8 mouse cellular contexts compared by ENCODE assay signal in genomic region chr10:81349146-81349545, GRCm38 (mm10). TPM values are rescaled to one million over a fixed set of nuclear protein-coding genes. Genes with fewer than 3 reads are reported as not detected.
DNase-seq lines count a peak whose midpoint lies in the region; ATAC-seq lines count a peak whose summit lies in the region.

No protein-coding gene starts in this region.

- H3K4me2 ChIP-seq in neural tube, embryonic 11.5 days (ENCODE audit: low read depth): peak overlapping the region; percentile 74
- H3K4me2 ChIP-seq in hindbrain, embryonic 15.5 days: peak overlapping the region; percentile 73
- peak overlapping the region; percentile 95 for H3K4me2 ChIP-seq in liver, embryonic 12.5 days
- peak overlapping the region; percentile 90 for H3K4me2 ChIP-seq in neural tube, embryonic 14.5 days (ENCODE audit: low read depth, low read length)

- peak overlapping the region; percentile 87 for H3K9ac ChIP-seq in neural tube, embryonic 11.5 days (ENCODE audit: low read length)
- H3K9ac ChIP-seq in hindbrain, embryonic 15.5 days: no peak overlapping the region
- peak overlapping the region; percentile 91 for H3K9ac ChIP-seq in liver, embryonic 12.5 days
- 0 out of 2 replicates have a peak overlapping the region, but pooled peaks have one; percentile 11 for H3K9ac ChIP-seq in neural tube, embryonic 14.5 days (replicated peaks; ENCODE audit: low read depth, low read length)

- peak overlapping the region; percentile 94 for H3K4me3 ChIP-seq in neural tube, embryonic 11.5 days (ENCODE audit: low read depth, low read length)
- H3K4me3 ChIP-seq in embryonic facial prominence, embryonic 10.5 days: peak overlapping the region; percentile 98
- peak overlapping the region; percentile 62 for H3K4me3 ChIP-seq in hindbrain, embryonic 15.5 days
- peak overlapping the region; percentile 83 for H3K4me3 ChIP-seq in liver, embryonic 12.5 days
- H3K4me3 ChIP-seq in neural tube, embryonic 14.5 days (ENCODE audit: low read depth, low read length): peak overlapping the region; percentile 61

- H3K27me3 ChIP-seq in neural tube, embryonic 11.5 days (ENCODE audit: control insufficient read depth, insufficient read depth, low read length): peaks cover 13% of the 10 kb centered on the region
- peaks cover 50% of the 10 kb centered on the region for H3K27me3 ChIP-seq in embryonic facial prominence, embryonic 10.5 days (replicated peaks; ENCODE audit: low read depth, poor library complexity, severe bottlenecking)
- H3K27me3 ChIP-seq in hindbrain, embryonic 15.5 days: peaks cover 18% of the 10 kb centered on the region
- peaks cover 23% of the 10 kb centered on the region for H3K27me3 ChIP-seq in liver, embryonic 12.5 days (replicated peaks)
- H3K27me3 ChIP-seq in neural tube, embryonic 14.5 days (ENCODE audit: control insufficient read depth, insufficient read depth, low read length): peaks cover 11% of the 10 kb centered on the region

- no peak for DNase-seq in neural tube, embryonic 11.5 days (ENCODE audit: low spot score)
- no peak for DNase-seq in neural tube, embryonic 10.5 days (ENCODE audit: extremely low spot score, low spot score)
- peak; percentile 57 for DNase-seq in embryonic facial prominence, embryonic 10.5 days (ENCODE audit: low spot score)
- DNase-seq in spleen, adult 18-20 months: no peak
- DNase-seq in left cerebral cortex, adult 11 months (ENCODE audit: low spot score): no peak

- H3K9me3 ChIP-seq in neural tube, embryonic 11.5 days (ENCODE audit: control insufficient read depth, low read length): no peaks in the 10 kb centered on the region
- no peaks in the 10 kb centered on the region for H3K9me3 ChIP-seq in embryonic facial prominence, embryonic 10.5 days
- H3K9me3 ChIP-seq in hindbrain, embryonic 15.5 days: no peaks in the 10 kb centered on the region
- no peaks in the 10 kb centered on the region for H3K9me3 ChIP-seq in liver, embryonic 12.5 days (replicated peaks)
- no peaks in the 10 kb centered on the region for H3K9me3 ChIP-seq in neural tube, embryonic 14.5 days (ENCODE audit: control insufficient read depth, low read length)

- H3K27ac ChIP-seq in neural tube, embryonic 11.5 days (ENCODE audit: low read depth, low read length): no peak overlapping the region
- peak overlapping the region; percentile 95 for H3K27ac ChIP-seq in embryonic facial prominence, embryonic 10.5 days (replicated peaks)
- no peak overlapping the region for H3K27ac ChIP-seq in hindbrain, embryonic 15.5 days (replicated peaks)
- peak overlapping the region; percentile 90 for H3K27ac ChIP-seq in liver, embryonic 12.5 days
- no peak overlapping the region for H3K27ac ChIP-seq in neural tube, embryonic 14.5 days (ENCODE audit: low read depth, low read length)

- no peaks in the 10 kb centered on the region; the same call in none of the 2 replicates for H3K36me3 ChIP-seq in neural tube, embryonic 11.5 days (ENCODE audit: control insufficient read depth, insufficient read depth, low read length)
- peaks cover 38% of the 10 kb centered on the region for H3K36me3 ChIP-seq in embryonic facial prominence, embryonic 10.5 days (replicated peaks)
- H3K36me3 ChIP-seq in hindbrain, embryonic 15.5 days: no peaks in the 10 kb centered on the region
- H3K36me3 ChIP-seq in liver, embryonic 12.5 days: peaks cover 19% of the 10 kb centered on the region
- H3K36me3 ChIP-seq in neural tube, embryonic 14.5 days (ENCODE audit: control insufficient read depth, insufficient read depth, low read length): no peaks in the 10 kb centered on the region

- ATAC-seq in neural tube, embryonic 11.5 days (ENCODE audit: insufficient read depth, low FRiP score, low TSS enrichment): no peak
- no peak for ATAC-seq in hindbrain, embryonic 15.5 days (ENCODE audit: low FRiP score, low read depth)
- ATAC-seq in liver, embryonic 12.5 days: peak; percentile 50
- no peak for ATAC-seq in neural tube, embryonic 14.5 days (ENCODE audit: low read depth)

- 5% methylated on average over 12 of the region's 12 CpGs for WGBS in neural tube, embryonic 11.5 days
- WGBS in embryonic facial prominence, embryonic 10.5 days: 6% methylated on average over 12 of the region's 12 CpGs
- WGBS in hindbrain, embryonic 15.5 days: 5% methylated on average over 12 of the region's 12 CpGs
- 5% methylated on average over 12 of the region's 12 CpGs for WGBS in liver, embryonic 12.5 days (ENCODE audit: insufficient replicate concordance)
- WGBS in neural tube, embryonic 14.5 days: 4% methylated on average over 12 of the region's 12 CpGs

- H3K4me1 ChIP-seq in neural tube, embryonic 11.5 days (ENCODE audit: control insufficient read depth, insufficient read depth, low read length): peaks cover 16% of the 10 kb centered on the region
- H3K4me1 ChIP-seq in embryonic facial prominence, embryonic 10.5 days: peaks cover 53% of the 10 kb centered on the region
- peaks cover 33% of the 10 kb centered on the region for H3K4me1 ChIP-seq in hindbrain, embryonic 15.5 days (replicated peaks)
- peaks cover 70% of the 10 kb centered on the region for H3K4me1 ChIP-seq in liver, embryonic 12.5 days
- H3K4me1 ChIP-seq in neural tube, embryonic 14.5 days (ENCODE audit: control insufficient read depth, insufficient read depth, low read length): peaks cover 10% of the 10 kb centered on the region

RNA-seq across cellular contexts. Expression of gene Hmg20b, which starts 1.1 kb away (rescaled TPM):
- polyA plus RNA-seq in neural tube, embryonic 11.5 days (2014; fragmentation: Nextera tagmentation; extraction: Ambion mirVana): 104 and 110 TPM in 2 replicates
- polyA plus RNA-seq in embryonic facial prominence, embryonic 10.5 days (2016; fragmentation: Nextera tagmentation; extraction: Ambion mirVana): 114 and 122 TPM in 2 replicates
- 39.0 and 39.9 TPM in 2 replicates for polyA plus RNA-seq in hindbrain, embryonic 15.5 days (2015; fragmentation: Nextera tagmentation; extraction: Ambion mirVana)
- 39.9 and 47.1 TPM in 2 replicates for polyA plus RNA-seq in liver, embryonic 12.5 days (2016; fragmentation: Nextera tagmentation; extraction: Ambion mirVana)
- 29.9 and 38.0 TPM in 2 replicates for polyA plus RNA-seq in neural tube, embryonic 14.5 days (2014; fragmentation: Nextera tagmentation; extraction: Ambion mirVana)

RNA-seq across cellular contexts. Expression of gene Gipc3, which starts 6.1 kb away (rescaled TPM):
- polyA plus RNA-seq in neural tube, embryonic 11.5 days (2014; fragmentation: Nextera tagmentation; extraction: Ambion mirVana): not detected in 2 replicates
- polyA plus RNA-seq in embryonic facial prominence, embryonic 10.5 days (2016; fragmentation: Nextera tagmentation; extraction: Ambion mirVana): not detected in 2 replicates
- not detected in 2 replicates for polyA plus RNA-seq in hindbrain, embryonic 15.5 days (2015; fragmentation: Nextera tagmentation; extraction: Ambion mirVana)
- 0.04 TPM in 1 of 2 replicates, not detected in the other for polyA plus RNA-seq in liver, embryonic 12.5 days (2016; fragmentation: Nextera tagmentation; extraction: Ambion mirVana)
- 0.05 and 0.08 TPM in 2 replicates for polyA plus RNA-seq in neural tube, embryonic 14.5 days (2014; fragmentation: Nextera tagmentation; extraction: Ambion mirVana)

RNA-seq across cellular contexts. Expression of gene Mfsd12, which starts 8.1 kb away (rescaled TPM):
- 5.3 and 5.7 TPM in 2 replicates for polyA plus RNA-seq in neural tube, embryonic 11.5 days (2014; fragmentation: Nextera tagmentation; extraction: Ambion mirVana)
- polyA plus RNA-seq in embryonic facial prominence, embryonic 10.5 days (2016; fragmentation: Nextera tagmentation; extraction: Ambion mirVana): 7.8 and 8.3 TPM in 2 replicates
- 21.0 and 21.1 TPM in 2 replicates for polyA plus RNA-seq in hindbrain, embryonic 15.5 days (2015; fragmentation: Nextera tagmentation; extraction: Ambion mirVana)
- polyA plus RNA-seq in liver, embryonic 12.5 days (2016; fragmentation: Nextera tagmentation; extraction: Ambion mirVana): 20.8 and 21.0 TPM in 2 replicates
- polyA plus RNA-seq in neural tube, embryonic 14.5 days (2014; fragmentation: Nextera tagmentation; extraction: Ambion mirVana): 8.4 and 8.7 TPM in 2 replicates

RNA-seq across cellular contexts. Expression of gene 4930404N11Rik, which starts 16.5 kb away (rescaled TPM):
- 0.20 and 0.50 TPM in 2 replicates for polyA plus RNA-seq in neural tube, embryonic 11.5 days (2014; fragmentation: Nextera tagmentation; extraction: Ambion mirVana)
- polyA plus RNA-seq in embryonic facial prominence, embryonic 10.5 days (2016; fragmentation: Nextera tagmentation; extraction: Ambion mirVana): 0.47 and 0.76 TPM in 2 replicates
- polyA plus RNA-seq in hindbrain, embryonic 15.5 days (2015; fragmentation: Nextera tagmentation; extraction: Ambion mirVana): 1.1 TPM in 2 replicates
- 1.4 TPM in 2 replicates for polyA plus RNA-seq in liver, embryonic 12.5 days (2016; fragmentation: Nextera tagmentation; extraction: Ambion mirVana)
- 0.39 and 0.42 TPM in 2 replicates for polyA plus RNA-seq in neural tube, embryonic 14.5 days (2014; fragmentation: Nextera tagmentation; extraction: Ambion mirVana)

RNA-seq across cellular contexts. Expression of gene Tbxa2r, which starts 20.6 kb away (rescaled TPM):
- 1.8 and 2.9 TPM in 2 replicates for polyA plus RNA-seq in neural tube, embryonic 11.5 days (2014; fragmentation: Nextera tagmentation; extraction: Ambion mirVana)
- polyA plus RNA-seq in embryonic facial prominence, embryonic 10.5 days (2016; fragmentation: Nextera tagmentation; extraction: Ambion mirVana): 3.1 and 3.6 TPM in 2 replicates
- polyA plus RNA-seq in hindbrain, embryonic 15.5 days (2015; fragmentation: Nextera tagmentation; extraction: Ambion mirVana): 4.7 and 5.2 TPM in 2 replicates
- polyA plus RNA-seq in liver, embryonic 12.5 days (2016; fragmentation: Nextera tagmentation; extraction: Ambion mirVana): 6.7 and 7.0 TPM in 2 replicates
- polyA plus RNA-seq in neural tube, embryonic 14.5 days (2014; fragmentation: Nextera tagmentation; extraction: Ambion mirVana): 1.9 and 4.6 TPM in 2 replicates

Comparison
In these comparisons a context has a peak if more than half of its experiments do, and no peak if none do; other contexts are left out.
1. H3K27ac ChIP-seq: peak in embryonic facial prominence, embryonic 10.5 days (single experiment) and liver, embryonic 12.5 days (single experiment); none in neural tube, embryonic 11.5 days (single experiment), hindbrain, embryonic 15.5 days (single experiment) and neural tube, embryonic 14.5 days (single experiment).
2. Peak in every context shown above with its lines, with median percentiles within 50 percentile points of each other: H3K4me2 ChIP-seq and H3K4me3 ChIP-seq.